Mouse (Mus musculus) neural tube, embryonic 15.5 days (tissue): ENCODE results near the gene 2310057N15Rik. TPM values are rescaled to one million over a fixed set of nuclear protein-coding genes. Genes with fewer than 3 reads are reported as not detected.

Experiments
- polyA plus RNA-seq: library from polyadenylated mRNA; unstranded; fragments of >200 nt; fragmentation: Nextera tagmentation; extraction: Ambion mirVana; gene quantifications from 2 replicates; pipeline ENCODE4 v1.2.1, GENCODE M21; 2015

2310057N15Rik gene
- polyA plus RNA-seq, 1 experiment from 2014 or later: not detected

Other genes starting within 250 kb of the 2310057N15Rik start
- gene Cldn8, start 211.0 kb downstream of the 2310057N15Rik start, polyA plus RNA-seq: 10.3 TPM in 1 of 2 replicates, not detected in the other
- gene Krtap24-1, start 161.9 kb downstream of the 2310057N15Rik start, polyA plus RNA-seq: not detected in 2 replicates
- gene 2310079G19Rik, start 146.5 kb downstream of the 2310057N15Rik start, polyA plus RNA-seq: not detected in 2 replicates
- 0.15 TPM in 1 of 2 replicates, not detected in the other for gene Krtap26-1, start 126.4 kb downstream of the 2310057N15Rik start, polyA plus RNA-seq
- gene Krtap27-1, start 102.5 kb downstream of the 2310057N15Rik start, polyA plus RNA-seq: not detected in 2 replicates
- not detected in 2 replicates for gene 2310061N02Rik, start 66.2 kb downstream of the 2310057N15Rik start, polyA plus RNA-seq
- gene Krtap13-1, start 45.3 kb downstream of the 2310057N15Rik start, polyA plus RNA-seq: not detected in 2 replicates
- not detected in 2 replicates for gene Krtap13, start 22.6 kb downstream of the 2310057N15Rik start, polyA plus RNA-seq
- gene 2310034C09Rik, start 15.4 kb downstream of the 2310057N15Rik start, polyA plus RNA-seq: not detected in 2 replicates
- not detected in 2 replicates for gene Gm5965, start 3.7 kb upstream of the 2310057N15Rik start, polyA plus RNA-seq
- not detected in 2 replicates for gene Gm20741, start 38.0 kb upstream of the 2310057N15Rik start, polyA plus RNA-seq
- not detected in 2 replicates for gene Krtap15, start 46.0 kb upstream of the 2310057N15Rik start, polyA plus RNA-seq
- not detected in 2 replicates for gene Krtap14, start 51.9 kb upstream of the 2310057N15Rik start, polyA plus RNA-seq
- not detected in 2 replicates for gene Krtap19-1, start 95.2 kb upstream of the 2310057N15Rik start, polyA plus RNA-seq
- not detected in 2 replicates for gene Krtap19-2, start 100.1 kb upstream of the 2310057N15Rik start, polyA plus RNA-seq
- gene Krtap19-3, start 103.8 kb upstream of the 2310057N15Rik start, polyA plus RNA-seq: not detected in 2 replicates
- not detected in 2 replicates for gene Krtap19-4, start 110.9 kb upstream of the 2310057N15Rik start, polyA plus RNA-seq
- gene Krtap19-5, start 122.3 kb upstream of the 2310057N15Rik start, polyA plus RNA-seq: not detected in 2 replicates
- not detected in 2 replicates for gene Krtap19-9b, start 158.1 kb upstream of the 2310057N15Rik start, polyA plus RNA-seq
- gene Krtap16-3, start 188.7 kb upstream of the 2310057N15Rik start, polyA plus RNA-seq: not detected in 2 replicates
- not detected in 2 replicates for gene Krtap22-2, start 236.6 kb upstream of the 2310057N15Rik start, polyA plus RNA-seq
- gene Gm10229, start 241.1 kb upstream of the 2310057N15Rik start, polyA plus RNA-seq: not detected in 2 replicates